Mouse (Mus musculus) cerebellum, adult 2 months (tissue): ENCODE measurements around the gene Syce2. TPM values are rescaled to one million over a fixed set of nuclear protein-coding genes. Genes with fewer than 3 reads are reported as not detected.
A peak's percentile ranks its signal among the peaks of the same experiment; 100 is the strongest.

ENCODE experiments used
- DNase-seq, 2 experiments: peaks; one replicate each; pipeline ENCODE4 v3.0.0; 2021
- H3K27ac ChIP-seq: fragments of 200-500 bp; 2 replicates; pipeline ENCODE4 v1.5.1; 2012; ENCODE audit warnings: low read length, control low read depth, inconsistent platforms; ENCODE audit not compliant: insufficient read depth
- H3K27me3 ChIP-seq: fragments of 200-500 bp; 2 replicates; pipeline ENCODE4 v1.6.1; 2012; ENCODE audit warnings: inconsistent platforms, mild to moderate bottlenecking, low read length, moderate library complexity; ENCODE audit not compliant: control insufficient read depth, insufficient read depth
- H3K4me1 ChIP-seq: fragments of 200-500 bp; 2 replicates; pipeline ENCODE4 v1.6.1; 2011; ENCODE audit warnings: low read length; ENCODE audit not compliant: control insufficient read depth, insufficient read depth
- H3K4me3 ChIP-seq: fragments of 200-500 bp; replicated peaks from 2 replicates; pipeline ENCODE3; 2011; ENCODE audit warnings: mild to moderate bottlenecking, low read depth, low read length, control low read depth; ENCODE audit not compliant: insufficient read depth
- CTCF ChIP-seq: fragments of 200-500 bp; IDR thresholded peaks from 2 replicates; pipeline ENCODE4 v1.5.1; 2011; ENCODE audit warnings: low read depth, mild to moderate bottlenecking, control low read depth, low read length, moderate library complexity, borderline replicate concordance; ENCODE audit not compliant: insufficient read depth
- POLR2A ChIP-seq: fragments of 200-500 bp; IDR thresholded peaks from 2 replicates; pipeline ENCODE4 v1.6.1; 2011; ENCODE audit warnings: low read length, control low read depth, borderline replicate concordance; ENCODE audit not compliant: insufficient read depth
- WGBS: fragments of 180-500 bp; shearing (Covaris S2); methylation state at CpG from one replicate; pipeline ENCODE4 v1.1.7; 2018; 5-methylcytosine and 5-hydroxymethylcytosine counted together
- polyA plus RNA-seq: library from polyadenylated mRNA; depleted of rRNA; stranded (reverse); fragments of >200 nt; gene quantifications from 2 replicates; pipeline ENCODE4 v1.2.3, GENCODE M21; 2012

Syce2 gene
- polyA plus RNA-seq, 1 experiment, result 7.5 TPM

DNA sequence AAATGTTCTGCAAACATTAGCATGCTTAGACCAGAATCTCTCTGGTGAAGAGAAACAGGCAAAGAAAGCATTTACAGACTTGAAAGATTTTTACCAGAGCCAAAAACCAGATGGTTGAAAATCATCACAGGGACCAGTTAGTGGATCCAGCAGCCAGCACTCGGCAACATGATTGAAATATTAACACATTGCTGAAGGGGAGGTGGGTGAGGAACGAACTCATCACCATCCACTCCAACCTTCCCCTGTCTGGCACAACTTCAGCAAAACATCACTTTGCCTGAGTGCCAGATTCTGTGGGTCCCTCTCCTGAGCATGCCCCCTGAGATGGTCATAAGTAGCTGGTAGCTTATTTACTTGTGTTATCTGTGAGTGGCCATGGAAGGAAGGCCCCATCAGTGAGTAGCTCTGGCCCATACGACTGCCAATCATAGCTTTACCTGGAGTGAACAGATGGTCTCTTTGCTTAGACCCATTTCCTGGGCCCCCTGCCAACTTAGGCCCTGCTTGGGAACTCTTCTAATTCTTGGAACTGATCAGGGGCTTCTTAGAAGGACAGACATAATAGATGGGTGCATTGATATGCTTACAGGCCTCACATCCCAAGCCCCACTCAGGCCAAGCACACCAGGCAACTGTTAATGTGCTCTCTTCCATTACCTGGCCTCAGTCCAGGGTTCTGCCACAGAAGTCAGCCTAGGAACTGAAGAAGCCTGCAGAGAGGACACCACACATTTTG, 5.6 kb downstream of the Syce2 start:
- WGBS, result 14% methylated on average over 3 of the region's 3 CpGs
- H3K4me1 ChIP-seq, result peaks cover 7% of the 10 kb centered on the region
- peak; percentile 83 to 86 for DNase-seq
- no peak overlapping the region for H3K4me3 ChIP-seq
- TF ChIP-seq POLR2A, result no peak
- no peak for TF ChIP-seq CTCF
- H3K27ac ChIP-seq, result peak overlapping the region; percentile 86
- H3K27me3 ChIP-seq, result no peaks in the 10 kb centered on the region

DNA sequence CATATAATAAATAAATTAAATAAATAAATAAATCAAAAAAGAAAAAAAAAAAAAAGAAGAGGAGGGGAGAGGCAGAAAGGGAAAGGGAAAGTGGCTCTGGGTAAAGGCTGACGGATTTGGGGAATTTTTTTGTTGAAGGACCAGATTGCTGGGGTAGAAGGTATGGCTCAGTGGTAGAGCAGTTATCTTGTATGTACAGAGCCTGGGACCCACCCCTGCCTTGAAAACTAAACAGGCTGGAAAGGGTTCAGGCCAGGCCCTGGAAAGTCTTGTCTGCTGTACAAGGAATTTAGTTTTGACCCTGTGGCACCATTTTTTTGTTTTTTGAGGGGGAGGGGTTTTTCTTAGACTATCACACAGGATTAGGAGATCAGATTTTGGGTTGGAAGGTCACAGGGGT, 7.0 kb downstream of the Syce2 start:
- 90% methylated on average over 1 of the region's 1 CpGs for WGBS
- TF ChIP-seq POLR2A, result no peak
- TF ChIP-seq CTCF, result no peak
- peaks cover 7% of the 10 kb centered on the region for H3K4me1 ChIP-seq
- no peaks in the 10 kb centered on the region for H3K27me3 ChIP-seq
- DNase-seq, result no peak
- H3K27ac ChIP-seq, result no peak overlapping the region
- H3K4me3 ChIP-seq, result no peak overlapping the region

DNA sequence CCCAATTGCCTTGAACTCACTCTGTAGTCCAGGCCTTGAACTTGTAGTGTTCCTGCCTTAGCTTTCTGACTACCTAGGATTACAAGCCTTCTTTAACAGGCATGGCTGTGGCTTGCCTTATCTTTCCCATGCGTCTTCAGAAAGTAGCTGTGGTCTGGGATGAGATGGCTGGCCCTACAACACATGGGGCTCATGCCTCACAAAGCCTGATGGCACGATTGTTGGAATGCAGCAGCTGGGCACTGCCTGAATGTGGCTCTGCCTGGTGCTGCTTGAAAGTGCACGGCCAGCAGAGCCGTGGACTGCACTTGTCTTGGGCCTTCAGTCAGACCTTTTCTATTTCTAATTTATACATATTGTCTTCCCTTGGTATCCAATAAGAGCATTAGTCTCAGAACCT, 12.8 kb downstream of the Syce2 start:
- no peak overlapping the region for H3K27ac ChIP-seq
- TF ChIP-seq POLR2A (no peak), CTCF (no peak)
- DNase-seq, result no peak
- H3K4me3 ChIP-seq, result no peak overlapping the region
- no peaks in the 10 kb centered on the region for H3K27me3 ChIP-seq
- WGBS, result 73% methylated on average over 4 of the region's 4 CpGs
- H3K4me1 ChIP-seq, result no peaks in the 10 kb centered on the region

DNA sequence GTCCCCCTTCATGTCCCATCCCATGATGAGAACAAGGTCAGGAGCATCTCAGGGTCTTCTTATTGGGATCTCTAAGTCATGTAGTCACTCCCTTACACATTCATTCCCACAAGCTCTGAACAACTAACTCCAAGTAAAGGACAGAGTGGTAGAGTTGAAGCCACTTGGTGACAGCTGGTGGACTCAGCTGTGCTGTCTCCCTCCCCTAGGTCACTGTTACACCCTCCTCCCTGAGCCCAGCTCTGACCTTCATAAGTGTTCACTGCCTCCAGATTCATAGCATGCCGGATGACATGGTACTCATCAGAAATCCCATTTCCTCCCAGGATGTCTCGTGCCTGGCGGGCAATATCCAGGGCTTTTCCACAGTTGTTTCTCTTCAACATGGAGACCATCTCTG, 16.4 kb downstream of the Syce2 start:
- no peak overlapping the region for H3K4me3 ChIP-seq
- H3K4me1 ChIP-seq, result peaks cover 8% of the 10 kb centered on the region; the same call in 1 of the 2 replicates
- H3K27ac ChIP-seq, result no peak overlapping the region
- H3K27me3 ChIP-seq, result no peaks in the 10 kb centered on the region
- no peak for DNase-seq
- TF ChIP-seq CTCF (no peak), POLR2A (no peak)
- 98% methylated on average over 3 of the region's 3 CpGs for WGBS

DNA sequence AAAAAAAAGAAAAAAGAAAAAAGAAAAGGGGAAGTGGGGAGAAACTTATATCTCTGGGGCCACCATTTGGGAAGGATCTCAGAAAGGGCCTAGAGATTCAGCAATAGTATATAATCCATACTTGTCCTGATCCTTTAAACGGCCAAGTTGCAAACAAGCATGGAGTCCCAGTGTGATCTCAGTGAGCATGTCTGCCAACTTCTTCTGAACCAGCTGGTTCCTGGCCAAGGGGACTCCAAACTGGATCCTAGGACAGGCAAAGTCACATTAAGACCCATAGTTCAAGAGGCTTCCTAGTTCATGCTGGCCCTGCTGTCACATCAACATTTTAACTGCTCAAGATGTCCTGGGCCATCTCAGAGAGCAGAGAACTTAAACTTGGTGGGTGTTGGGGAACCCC, 17.2 kb downstream of the Syce2 start:
- Histone ChIP-seq H3K4me3 (no peak overlapping the region), H3K4me1 (peaks cover 8% of the 10 kb centered on the region; the same call in 1 of the 2 replicates), H3K27ac (no peak overlapping the region), H3K27me3 (no peaks in the 10 kb centered on the region)
- WGBS, result 35% methylated on average over 1 of the region's 1 CpGs
- DNase-seq, result no peak
- no peak for TF ChIP-seq POLR2A
- TF ChIP-seq CTCF, result no peak

DNA sequence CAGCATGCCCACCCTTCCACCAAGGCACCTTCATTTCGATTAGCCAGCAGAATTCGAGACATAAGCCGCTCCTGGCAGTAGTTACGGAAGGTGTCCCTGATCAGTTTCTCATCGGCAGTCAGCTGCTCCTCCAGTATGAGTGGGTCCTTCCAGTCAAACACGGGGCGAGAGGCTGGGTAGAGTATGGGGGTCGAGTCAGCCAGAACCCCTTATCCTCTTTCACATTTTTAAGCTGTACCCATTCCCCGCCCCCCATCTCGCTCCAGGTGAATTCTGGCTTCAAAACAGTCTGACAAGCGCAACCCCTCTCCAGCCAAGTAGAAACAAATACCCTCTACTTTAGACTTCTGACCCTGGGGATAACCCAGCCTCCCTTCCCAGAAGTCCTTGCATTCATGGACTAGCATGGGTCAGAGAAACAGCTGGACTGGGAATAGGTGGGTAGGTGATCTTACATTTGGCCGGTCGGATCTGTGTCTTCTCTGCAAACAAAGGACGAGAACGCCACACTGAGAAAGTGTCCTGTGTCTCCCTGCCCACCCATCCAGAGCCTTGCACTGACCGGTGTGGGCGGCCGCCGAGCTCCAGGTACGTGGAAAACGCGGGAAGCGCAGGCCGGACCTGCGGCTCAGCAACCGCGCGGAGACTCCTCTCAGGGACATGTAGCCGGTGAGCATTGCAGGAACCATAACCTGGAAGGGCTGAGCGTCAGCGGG, 21.2 kb downstream of the Syce2 start:
- 11% methylated on average over 31 of the region's 31 CpGs for WGBS
- H3K27ac ChIP-seq, result no peak overlapping the region

DNA sequence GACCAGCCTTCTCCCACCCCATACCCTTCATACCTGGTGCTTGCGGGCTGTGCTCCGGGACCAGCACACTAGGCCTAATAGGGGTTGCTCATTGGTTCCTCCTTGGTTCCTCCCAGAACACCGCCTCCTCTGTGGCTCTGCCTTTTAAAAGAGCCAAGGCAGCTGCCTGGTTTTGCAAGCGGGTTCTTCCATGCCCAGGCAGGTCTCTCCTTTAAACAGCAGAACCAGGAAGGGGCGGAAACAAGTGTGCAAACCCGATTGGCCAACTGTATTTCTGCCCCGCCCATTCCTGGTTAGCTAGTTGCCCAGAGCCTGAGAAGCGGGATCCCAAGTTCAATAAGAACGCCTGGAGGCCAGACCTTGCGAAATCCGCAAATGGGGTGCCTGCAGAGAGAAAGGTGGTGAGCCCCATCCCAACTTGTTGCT, 21.8 kb downstream of the Syce2 start, which contains the start of gene Gcdh:
Gcdh (minus strand) TSS at position 213 of the 426 bp plus-strand sequence.
- Histone ChIP-seq H3K27me3 (no peaks in the 10 kb centered on the region), H3K4me1 (peaks cover 8% of the 10 kb centered on the region; the same call in 1 of the 2 replicates), H3K4me3 (peak within 1 kb of the TSS; percentile 68), H3K27ac (no peak within 1 kb of the TSS)
- DNase-seq, result peak; percentile 92 to 97
- TF ChIP-seq CTCF (no peak), POLR2A (peak; percentile 51; the same call in 1 of the 2 replicates)
- 0% methylated on average over 11 of the region's 11 CpGs for WGBS

More for the DNA sequence above, 21.2 kb downstream of the Syce2 start:
- no peak for DNase-seq
- Histone ChIP-seq H3K4me3 (peak overlapping the region; percentile 68), H3K27me3 (no peaks in the 10 kb centered on the region), H3K4me1 (peaks cover 8% of the 10 kb centered on the region; the same call in 1 of the 2 replicates)
- no peak for TF ChIP-seq POLR2A
- no peak for TF ChIP-seq CTCF
